Mouse (Mus musculus): ENCODE results near the gene Htr7. TPM values are rescaled to one million over a fixed set of nuclear protein-coding genes. Genes with fewer than 3 reads are reported as not detected.
A peak's percentile ranks its signal among the peaks of the same experiment; 100 is the strongest.

The Htr7 gene
- polyA plus RNA-seq, 1 experiment from 2014 or later = 11.7 TPM

DNA sequence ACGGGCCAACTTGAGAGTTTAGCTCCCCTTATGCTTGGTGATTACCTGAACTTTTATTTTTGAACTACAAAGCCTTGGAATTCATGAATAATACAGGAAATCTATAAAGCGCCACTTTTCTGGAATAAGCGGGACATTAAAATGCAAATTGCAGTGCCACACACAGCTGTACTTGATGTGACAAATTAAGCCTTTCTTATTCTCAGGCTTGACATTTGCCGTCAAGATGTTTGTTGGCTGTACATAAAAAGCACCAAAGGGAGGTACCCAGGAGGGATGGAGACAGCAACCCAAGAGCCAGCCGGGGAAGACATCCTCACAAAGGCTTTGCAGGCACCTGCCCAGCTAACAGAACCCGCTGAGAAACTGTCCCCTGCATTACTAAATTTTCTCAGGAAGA lies 56.4 kb downstream of the Htr7 start:
- Histone ChIP-seq H3K27ac (ENCODE audit: low read length) (no peak overlapping the region), H3K4me2 (ENCODE audit: low read length) (no peak overlapping the region), H3K27me3 (ENCODE audit: control insufficient read depth, insufficient read depth, low read depth, low read length) (no peaks in the 10 kb centered on the region), H3K4me3 (ENCODE audit: low read depth, low read length) (no peak overlapping the region), H3K9ac (ENCODE audit: low read depth, low read length) (no peak overlapping the region), H3K36me3 (ENCODE audit: control insufficient read depth, insufficient read depth, low read length) (no peaks in the 10 kb centered on the region), H3K4me1 (ENCODE audit: control insufficient read depth, insufficient read depth, low read length) (0 out of 2 replicates have a peak, but pooled peaks cover 2% of the 10 kb centered on the region), H3K9me3 (replicated peaks; ENCODE audit: control insufficient read depth, low read length, poor library complexity, severe bottlenecking) (no peaks in the 10 kb centered on the region)
- no peak for ATAC-seq
- 36% methylated on average over 6 of the region's 6 CpGs for WGBS

DNA sequence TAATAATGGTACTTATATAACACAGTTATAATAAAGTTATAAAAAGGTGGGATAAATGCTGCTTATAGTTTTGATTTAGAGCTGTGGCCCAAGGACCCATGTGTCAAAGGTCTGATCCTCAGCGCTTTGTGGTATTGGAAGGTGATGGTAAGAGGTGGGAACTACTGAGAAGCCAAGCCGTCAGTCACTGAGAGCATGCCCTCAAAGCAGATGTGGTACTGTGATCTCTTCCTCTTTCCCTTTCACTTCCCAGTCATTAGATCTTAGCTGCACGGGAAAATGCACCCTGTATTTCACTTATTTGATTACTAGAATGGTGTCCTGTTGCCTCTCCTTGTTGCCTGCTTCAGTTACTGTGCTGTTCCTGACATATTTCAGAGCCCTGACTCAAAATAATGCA lies 59.9 kb downstream of the Htr7 start:
- H3K27ac ChIP-seq (ENCODE audit: low read length) = no peak overlapping the region
- no peak overlapping the region for H3K4me2 ChIP-seq (ENCODE audit: low read length)
- no peaks in the 10 kb centered on the region for H3K36me3 ChIP-seq (ENCODE audit: control insufficient read depth, insufficient read depth, low read length)
- no peak overlapping the region for H3K9ac ChIP-seq (ENCODE audit: low read depth, low read length)
- no peaks in the 10 kb centered on the region for H3K9me3 ChIP-seq (replicated peaks; ENCODE audit: control insufficient read depth, low read length, poor library complexity, severe bottlenecking)
- WGBS = 80% methylated on average over 3 of the region's 3 CpGs
- no peaks in the 10 kb centered on the region for H3K27me3 ChIP-seq (ENCODE audit: control insufficient read depth, insufficient read depth, low read depth, low read length)
- no peak overlapping the region for H3K4me3 ChIP-seq (ENCODE audit: low read depth, low read length)
- 0 out of 2 replicates have a peak, but pooled peaks cover under 1% of the 10 kb centered on the region for H3K4me1 ChIP-seq (ENCODE audit: control insufficient read depth, insufficient read depth, low read length)
- no peak for ATAC-seq

- Histone ChIP-seq H3K4me2 (ENCODE audit: low read length) (no peak overlapping the region), H3K27me3 (ENCODE audit: control insufficient read depth, insufficient read depth, low read depth, low read length) (no peaks in the 10 kb centered on the region), H3K9ac (ENCODE audit: low read depth, low read length) (no peak overlapping the region), H3K4me1 (ENCODE audit: control insufficient read depth, insufficient read depth, low read length) (no peaks in the 10 kb centered on the region), H3K4me3 (ENCODE audit: low read depth, low read length) (no peak overlapping the region), H3K27ac (ENCODE audit: low read length) (no peak overlapping the region), H3K9me3 (replicated peaks; ENCODE audit: control insufficient read depth, low read length, poor library complexity, severe bottlenecking) (no peaks in the 10 kb centered on the region), H3K36me3 (ENCODE audit: control insufficient read depth, insufficient read depth, low read length) (no peaks in the 10 kb centered on the region)
- WGBS = 92% methylated on average over 1 of the region's 1 CpGs
- no peak for ATAC-seq
Measured at GRCm38 (mm10) chr19:35987461-35987860, 69.8 kb downstream of the Htr7 start.

GRCm38 (mm10) chr19:35974681-35975080 lies 82.6 kb downstream of the Htr7 start:
- H3K9me3 ChIP-seq (replicated peaks; ENCODE audit: control insufficient read depth, low read length, poor library complexity, severe bottlenecking) = no peaks in the 10 kb centered on the region
- no peak for ATAC-seq
- H3K27me3 ChIP-seq (ENCODE audit: control insufficient read depth, insufficient read depth, low read depth, low read length) = no peaks in the 10 kb centered on the region
- no peak overlapping the region for H3K4me2 ChIP-seq (ENCODE audit: low read length)
- no peak overlapping the region for H3K27ac ChIP-seq (ENCODE audit: low read length)
- H3K36me3 ChIP-seq (ENCODE audit: control insufficient read depth, insufficient read depth, low read length) = no peaks in the 10 kb centered on the region
- no peak overlapping the region for H3K9ac ChIP-seq (ENCODE audit: low read depth, low read length)
- no peak overlapping the region for H3K4me3 ChIP-seq (ENCODE audit: low read depth, low read length)
- H3K4me1 ChIP-seq (ENCODE audit: control insufficient read depth, insufficient read depth, low read length) = no peaks in the 10 kb centered on the region

- Histone ChIP-seq H3K27me3 (ENCODE audit: control insufficient read depth, insufficient read depth, low read depth, low read length) (no peaks in the 10 kb centered on the region), H3K9me3 (replicated peaks; ENCODE audit: control insufficient read depth, low read length, poor library complexity, severe bottlenecking) (no peaks in the 10 kb centered on the region), H3K27ac (ENCODE audit: low read length) (no peak overlapping the region), H3K9ac (ENCODE audit: low read depth, low read length) (no peak overlapping the region), H3K36me3 (ENCODE audit: control insufficient read depth, insufficient read depth, low read length) (no peaks in the 10 kb centered on the region), H3K4me3 (ENCODE audit: low read depth, low read length) (no peak overlapping the region), H3K4me2 (ENCODE audit: low read length) (no peak overlapping the region), H3K4me1 (ENCODE audit: control insufficient read depth, insufficient read depth, low read length) (no peaks in the 10 kb centered on the region)
- ATAC-seq = no peak
- WGBS = 84% methylated on average over 5 of the region's 5 CpGs
Measured at GRCm38 (mm10) chr19:35957656-35958055, 99.7 kb downstream of the Htr7 start.

DNA sequence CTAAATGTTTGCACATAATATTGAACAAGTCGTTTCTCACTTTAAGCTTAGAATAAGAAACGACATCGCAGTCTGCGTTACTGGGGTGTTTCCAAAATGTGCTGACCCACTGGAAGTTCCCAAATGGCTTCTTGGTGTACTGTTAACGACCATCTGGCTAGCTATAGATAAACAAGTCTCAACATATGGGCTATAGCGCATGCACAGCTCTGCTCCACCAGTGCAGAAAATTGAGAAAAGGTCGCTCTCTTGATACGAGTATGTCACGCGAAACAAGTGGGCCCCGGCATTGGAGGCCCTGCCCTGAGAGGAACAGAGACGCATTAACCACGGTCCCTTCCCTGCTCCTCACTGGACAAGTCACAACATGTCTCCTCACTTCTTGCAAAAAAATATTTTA lies 101.6 kb downstream of the Htr7 start:
- H3K4me3 ChIP-seq (ENCODE audit: low read depth, low read length) = no peak overlapping the region
- no peaks in the 10 kb centered on the region for H3K36me3 ChIP-seq (ENCODE audit: control insufficient read depth, insufficient read depth, low read length)
- no peak overlapping the region for H3K9ac ChIP-seq (ENCODE audit: low read depth, low read length)
- no peak overlapping the region for H3K4me2 ChIP-seq (ENCODE audit: low read length)
- H3K9me3 ChIP-seq (replicated peaks; ENCODE audit: control insufficient read depth, low read length, poor library complexity, severe bottlenecking) = no peaks in the 10 kb centered on the region
- 89% methylated on average over 13 of the region's 13 CpGs for WGBS
- no peak for ATAC-seq
- H3K27me3 ChIP-seq (ENCODE audit: control insufficient read depth, insufficient read depth, low read depth, low read length) = no peaks in the 10 kb centered on the region
- H3K27ac ChIP-seq (ENCODE audit: low read length) = no peak overlapping the region
- no peaks in the 10 kb centered on the region for H3K4me1 ChIP-seq (ENCODE audit: control insufficient read depth, insufficient read depth, low read length)

DNA sequence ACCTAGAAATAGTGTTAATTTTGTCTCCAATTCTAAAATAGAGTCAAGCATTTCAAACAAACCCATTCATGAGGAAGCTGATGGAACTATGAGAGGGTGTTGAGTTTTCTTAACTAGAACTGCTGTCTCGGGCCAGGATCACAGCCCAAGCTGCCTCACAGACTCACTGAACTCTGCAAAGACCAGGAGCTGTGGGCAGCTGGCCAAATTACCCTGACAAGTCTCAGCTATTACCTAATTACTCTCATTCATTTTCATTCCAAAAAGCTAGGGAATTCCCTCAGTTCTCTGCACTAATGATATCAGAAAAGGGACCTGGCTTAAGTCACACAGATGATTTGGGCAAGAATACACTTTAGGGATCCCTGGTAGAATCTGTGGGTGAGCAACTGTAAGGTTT lies 107.4 kb downstream of the Htr7 start:
- H3K9me3 ChIP-seq (replicated peaks; ENCODE audit: control insufficient read depth, low read length, poor library complexity, severe bottlenecking) = no peaks in the 10 kb centered on the region
- H3K4me1 ChIP-seq (ENCODE audit: control insufficient read depth, insufficient read depth, low read length) = no peaks in the 10 kb centered on the region
- no peak overlapping the region for H3K27ac ChIP-seq (ENCODE audit: low read length)
- no peak overlapping the region for H3K4me2 ChIP-seq (ENCODE audit: low read length)
- no peak for ATAC-seq
- no peaks in the 10 kb centered on the region for H3K27me3 ChIP-seq (ENCODE audit: control insufficient read depth, insufficient read depth, low read depth, low read length)
- no peak overlapping the region for H3K4me3 ChIP-seq (ENCODE audit: low read depth, low read length)
- H3K36me3 ChIP-seq (ENCODE audit: control insufficient read depth, insufficient read depth, low read length) = no peaks in the 10 kb centered on the region
- H3K9ac ChIP-seq (ENCODE audit: low read depth, low read length) = no peak overlapping the region
- WGBS = 45% methylated on average over 1 of the region's 1 CpGs

GRCm38 (mm10) chr19:35924961-35925495 lies 132.3 kb downstream of the Htr7 start:
- 69% methylated on average over 3 of the region's 3 CpGs for WGBS
- H3K9me3 ChIP-seq (replicated peaks; ENCODE audit: control insufficient read depth, low read length, poor library complexity, severe bottlenecking) = no peaks in the 10 kb centered on the region
- ATAC-seq = no peak

DNA sequence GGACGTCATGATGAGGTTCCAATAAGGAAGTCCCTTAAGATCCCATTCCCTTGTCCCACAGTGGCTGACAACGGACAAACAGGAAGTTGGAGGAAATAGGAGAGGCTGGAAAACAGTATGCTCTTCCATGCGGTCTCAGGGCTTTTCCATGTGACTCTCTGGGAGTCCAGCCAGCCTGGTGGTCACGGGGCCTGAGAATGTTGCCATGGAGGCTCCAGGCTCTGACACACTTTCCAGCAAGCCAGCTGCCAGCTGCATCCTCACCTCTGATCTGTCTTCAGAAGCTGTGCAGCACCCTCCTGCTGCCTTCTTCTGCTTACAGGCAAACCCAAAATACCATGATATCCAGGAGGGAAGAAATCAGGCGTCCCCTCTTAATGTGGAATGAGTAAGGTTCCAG lies 132.9 kb downstream of the Htr7 start:
- Histone ChIP-seq H3K9ac (ENCODE audit: low read depth, low read length) (no peak overlapping the region), H3K36me3 (ENCODE audit: control insufficient read depth, insufficient read depth, low read length) (no peaks in the 10 kb centered on the region), H3K27me3 (ENCODE audit: control insufficient read depth, insufficient read depth, low read depth, low read length) (no peaks in the 10 kb centered on the region), H3K4me2 (ENCODE audit: low read length) (no peak overlapping the region), H3K4me3 (ENCODE audit: low read depth, low read length) (no peak overlapping the region), H3K9me3 (replicated peaks; ENCODE audit: control insufficient read depth, low read length, poor library complexity, severe bottlenecking) (no peaks in the 10 kb centered on the region), H3K4me1 (ENCODE audit: control insufficient read depth, insufficient read depth, low read length) (no peaks in the 10 kb centered on the region), H3K27ac (ENCODE audit: low read length) (no peak overlapping the region)
- WGBS = 60% methylated on average over 5 of the region's 5 CpGs
- peak; percentile 72 for ATAC-seq

More at GRCm38 (mm10) chr19:35924961-35925495, 132.3 kb downstream of the Htr7 start:
- Histone ChIP-seq H3K9ac (ENCODE audit: low read depth, low read length) (no peak overlapping the region), H3K4me2 (ENCODE audit: low read length) (no peak overlapping the region), H3K27ac (ENCODE audit: low read length) (no peak overlapping the region), H3K4me3 (ENCODE audit: low read depth, low read length) (no peak overlapping the region), H3K4me1 (ENCODE audit: control insufficient read depth, insufficient read depth, low read length) (no peaks in the 10 kb centered on the region), H3K27me3 (ENCODE audit: control insufficient read depth, insufficient read depth, low read depth, low read length) (no peaks in the 10 kb centered on the region), H3K36me3 (ENCODE audit: control insufficient read depth, insufficient read depth, low read length) (no peaks in the 10 kb centered on the region)
